Mouse (Mus musculus) effector memory CD4-positive, alpha-beta T cell, adult 7 months (primary cell): ENCODE results near the gene Unc13b. TPM values are rescaled to one million over a fixed set of nuclear protein-coding genes. Genes with fewer than 3 reads are reported as not detected.

ENCODE experiments used
- polyA plus RNA-seq: library from polyadenylated mRNA; unstranded; fragments of 100-300 nt; shearing (Covaris generic); gene quantifications from one replicate; pipeline ENCODE4 v1.2.1, GENCODE M21; 2017

The Unc13b gene
- polyA plus RNA-seq = 4.5 TPM

GRCm38 (mm10) chr4:43058753-43059654 is at the start of gene Unc13b:
Gene Unc13b (plus strand): TSS chr4:43058953.

DNA sequence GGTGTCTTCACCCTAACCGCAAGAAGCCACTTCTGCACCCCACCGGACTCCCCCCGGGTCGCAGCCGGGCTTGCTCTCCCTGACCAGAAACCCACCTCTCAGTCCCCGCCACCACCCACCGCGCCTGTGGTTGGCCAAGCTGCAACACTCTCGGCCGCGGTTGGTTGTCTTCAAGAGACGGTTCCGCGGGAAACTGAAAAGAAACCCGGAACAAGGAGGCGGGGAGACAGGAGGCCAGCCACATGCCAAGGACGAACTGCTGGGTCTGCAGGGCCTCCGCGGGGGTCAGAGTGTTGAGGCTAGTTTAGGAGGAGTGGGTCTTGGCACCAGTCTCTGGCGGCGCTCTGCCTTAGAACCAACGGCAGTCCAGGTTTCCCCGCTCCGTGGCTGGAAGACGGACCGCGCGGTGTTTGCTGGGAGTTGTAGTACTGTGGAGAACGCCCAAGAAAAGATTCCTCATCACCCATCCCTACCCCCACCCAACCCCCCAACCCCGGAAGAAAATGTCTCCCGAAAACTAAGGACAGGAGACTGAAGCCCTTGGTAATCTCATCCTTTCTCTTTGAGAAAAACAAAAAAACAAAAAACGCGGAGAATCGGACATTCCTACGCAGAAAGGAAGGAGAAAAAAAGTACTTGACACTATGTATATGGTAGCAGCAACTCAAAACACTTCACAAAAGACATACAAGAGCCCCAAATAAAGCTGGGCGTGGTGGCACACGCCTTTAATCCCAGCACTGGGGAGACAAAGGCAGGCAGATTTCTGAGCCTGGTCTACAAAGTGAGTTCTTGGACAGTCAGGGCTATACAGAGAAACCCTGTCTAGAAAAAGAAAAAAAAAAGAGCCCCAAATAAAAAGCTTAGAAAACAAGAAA is 48.4 kb upstream of the Unc13b start, which contains the start of gene Fancg:
Gene Fancg (minus strand): TSS at position 346 of the 878 bp plus-strand sequence.

DNA sequence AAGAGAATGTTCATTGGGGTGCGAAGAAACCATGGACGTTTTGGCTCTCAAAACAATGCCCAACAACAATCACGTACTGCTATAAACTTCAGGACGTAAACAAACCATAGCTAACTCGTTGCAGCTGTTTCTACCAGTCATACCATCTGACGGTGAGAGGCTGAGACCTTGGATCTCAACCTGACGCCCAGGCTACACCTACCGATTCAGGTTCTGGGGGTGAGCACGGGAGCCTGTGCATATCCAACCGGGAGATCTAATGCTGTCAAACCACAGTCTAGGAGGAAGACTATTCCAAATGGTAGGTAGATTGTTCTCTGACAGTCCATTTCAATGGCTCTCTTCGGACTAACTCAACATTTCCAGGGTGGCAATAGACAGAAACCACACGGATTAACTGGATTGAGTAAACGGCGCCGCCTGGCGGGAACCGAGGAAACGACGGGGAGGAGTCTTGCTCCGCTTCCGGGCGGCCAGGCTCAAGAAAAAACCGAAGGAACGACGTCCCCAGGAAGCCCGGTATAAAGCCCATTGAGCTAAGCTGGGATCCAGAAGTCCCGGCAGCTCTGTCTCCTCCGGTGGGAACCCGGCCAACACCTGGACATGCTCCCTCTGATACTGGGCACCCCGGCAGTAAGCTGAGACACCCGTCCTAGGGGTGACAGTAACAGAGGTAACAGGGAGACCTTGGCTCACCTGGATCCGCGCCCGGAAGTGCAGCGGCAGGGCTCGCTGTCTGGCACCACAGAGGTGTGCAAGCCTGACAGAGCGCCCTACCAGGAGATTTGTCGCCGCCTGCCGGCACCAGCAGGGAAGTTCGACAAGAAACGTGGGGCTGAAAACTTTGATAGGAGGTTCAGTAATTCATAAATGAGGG is 33.4 kb upstream of the Unc13b start, which contains the start of gene Pigo:
Gene Pigo (minus strand): TSS at position 736 of the 877 bp plus-strand sequence.

GRCm38 (mm10) chr4:43031237-43031995 is 27.3 kb upstream of the Unc13b start, which contains the start of gene Stoml2:
Gene Stoml2 (minus strand): TSS chr4:43031710.

DNA sequence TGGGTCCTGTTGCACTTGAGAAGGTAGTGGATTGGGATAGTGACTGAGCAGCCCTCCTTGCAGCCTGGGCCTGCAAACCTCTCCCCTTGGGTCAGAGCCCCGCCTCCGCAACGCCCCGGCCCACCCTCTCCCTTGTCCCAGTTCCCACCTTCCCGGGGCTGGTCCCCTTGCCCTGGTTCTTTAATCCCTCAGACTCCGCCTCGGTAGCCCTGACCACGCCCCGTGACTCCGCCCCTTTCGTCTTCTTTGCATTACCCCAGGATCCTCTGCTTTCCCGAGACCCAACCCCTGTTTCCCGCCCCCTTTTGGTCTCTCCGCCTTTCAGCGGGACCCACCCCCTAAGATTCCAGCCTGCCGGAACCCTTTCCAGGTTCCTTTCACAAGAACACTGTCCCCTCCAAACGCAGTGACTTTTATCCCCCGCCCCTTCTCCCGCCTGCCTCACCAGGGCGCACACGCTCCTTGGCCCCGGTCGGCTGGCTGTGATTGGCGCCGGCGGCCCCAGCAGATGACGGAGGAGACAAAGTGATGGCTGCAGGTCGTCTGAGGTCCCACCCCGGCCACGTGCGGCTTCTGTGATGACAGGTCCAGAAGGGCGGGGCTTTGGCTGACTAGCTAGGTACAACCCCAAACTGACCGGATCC is 13.0 kb upstream of the Unc13b start, which contains the start of gene Fam214b:
Gene Fam214b (minus strand): TSS at position 562 of the 644 bp plus-strand sequence.

GRCm38 (mm10) chr4:43266623-43267322 is 208.0 kb downstream of the Unc13b start, which contains the start of gene Atp8b5:
Gene Atp8b5 (plus strand): TSS chr4:43267159.

Other genes with a start within 250 kb of the Unc13b start
- gene Fam205a1, start 205.1 kb upstream of the Unc13b start, polyA plus RNA-seq = not detected
- 0.15 TPM for gene Gm12394, start 202.2 kb upstream of the Unc13b start, polyA plus RNA-seq
- not detected for gene Fam205c, start 184.7 kb upstream of the Unc13b start, polyA plus RNA-seq
- gene Phf24, start 142.3 kb upstream of the Unc13b start, polyA plus RNA-seq = 0.51 TPM
- gene Dnajb5, start 109.1 kb upstream of the Unc13b start, polyA plus RNA-seq = 17.1 TPM
- not detected for gene 1700022I11Rik, start 89.3 kb upstream of the Unc13b start, polyA plus RNA-seq
- 260 TPM for gene Vcp, start 58.4 kb upstream of the Unc13b start, polyA plus RNA-seq
- gene Fancg, start 48.4 kb upstream of the Unc13b start, polyA plus RNA-seq = 19.1 TPM
- 38.8 TPM for gene Pigo, start 33.1 kb upstream of the Unc13b start, polyA plus RNA-seq
- gene Stoml2, start 27.2 kb upstream of the Unc13b start, polyA plus RNA-seq = 80.4 TPM
- 9.8 TPM for gene Fam214b, start 12.7 kb upstream of the Unc13b start, polyA plus RNA-seq
- 0.16 TPM for gene Atp8b5, start 208.2 kb downstream of the Unc13b start, polyA plus RNA-seq